8 mouse cellular contexts compared by ENCODE assay signal in genomic region chr7:3694949-3695305, GRCm38 (mm10). TPM values are rescaled to one million over a fixed set of nuclear protein-coding genes. Genes with fewer than 3 reads are reported as not detected.
DNase-seq lines count a peak whose midpoint lies in the region; ATAC-seq and TF ChIP-seq lines count a peak whose summit lies in the region.
"Not testable (repeated sequence)": the region's sequence is repeated elsewhere in the genome, so short reads cannot be mapped to it uniquely, and the experiment has no call there.

No protein-coding gene starts in this region.

- WGBS in forebrain, embryonic 13.5 days, result 6% methylated on average over 9 of the region's 9 CpGs
- WGBS in heart, embryonic 15.5 days, result 5% methylated on average over 9 of the region's 9 CpGs
- WGBS in intestine, postnatal 0 days, result 3% methylated on average over 9 of the region's 9 CpGs
- 10% methylated on average over 9 of the region's 9 CpGs for WGBS in liver, adult 2 months
- 2% methylated on average over 9 of the region's 9 CpGs for WGBS in olfactory bulb, adult 2 months

- peak overlapping the region; percentile 66 to 100 (median 77) for H3K4me3 ChIP-seq in CH12.LX (replicated peaks in 1 of 3; ENCODE audit: low read depth in 2 of 3, low read length in 2 of 3, poor library complexity in 1 of 3)
- peak overlapping the region; percentile 75 for H3K4me3 ChIP-seq in forebrain, embryonic 13.5 days
- H3K4me3 ChIP-seq in heart, embryonic 15.5 days, result peak overlapping the region; percentile 70
- peak overlapping the region; percentile 79 for H3K4me3 ChIP-seq in intestine, postnatal 0 days (ENCODE audit: low read depth, low read length)
- H3K4me3 ChIP-seq in liver, adult 2 months (ENCODE audit: insufficient read depth, low read depth, low read length), result peak overlapping the region; percentile 93
- peak overlapping the region; percentile 99 for H3K4me3 ChIP-seq in megakaryocyte, embryonic 14.5 days (replicated peaks)
- peak overlapping the region; percentile 74 for H3K4me3 ChIP-seq in olfactory bulb, adult 2 months (ENCODE audit: insufficient read depth, low read depth, low read length)

- dilution Hi-C loops in CH12.LX (cut with MboI; ENCODE audit: extremely low pct_ligation_motif_present, extremely low pct_unique_long_range_greater_than_20kb, low sequenced_read_pairs), result not testable (repeated sequence)

- not testable (repeated sequence) for TF ChIP-seq POLR2A in CH12.LX (IDR thresholded peaks at IDR 0.05; ENCODE audit: low read depth, low read length); liver, adult 2 months (IDR thresholded peaks at IDR 0.05; ENCODE audit: extremely low read depth, insufficient read depth, low read length); olfactory bulb, adult 2 months (IDR thresholded peaks at IDR 0.05; ENCODE audit: insufficient read depth, low read depth, low read length)

- H3K9ac ChIP-seq in CH12.LX (ENCODE audit: insufficient read depth, low read depth), result peak overlapping the region; percentile 93
- H3K9ac ChIP-seq in forebrain, embryonic 13.5 days, result peak overlapping the region; percentile 91
- peak overlapping the region; percentile 94 for H3K9ac ChIP-seq in heart, embryonic 15.5 days
- H3K9ac ChIP-seq in intestine, postnatal 0 days (ENCODE audit: low read depth, low read length), result peak overlapping the region; percentile 73
- peak overlapping the region; percentile 81 for H3K9ac ChIP-seq in liver, adult 2 months (ENCODE audit: low read depth, low read length)

- H3K27ac ChIP-seq in CH12.LX (ENCODE audit: insufficient read depth, low read depth); olfactory bulb, adult 2 months (ENCODE audit: insufficient read depth, low read depth, low read length): not testable (repeated sequence)
- peak overlapping the region; percentile 68; the same call in 1 of the 2 replicates for H3K27ac ChIP-seq in forebrain, embryonic 13.5 days
- peak overlapping the region; percentile 97 for H3K27ac ChIP-seq in heart, embryonic 15.5 days
- H3K27ac ChIP-seq in intestine, postnatal 0 days (ENCODE audit: low read depth, low read length), result peak overlapping the region; percentile 90
- peak overlapping the region; percentile 32; the same call in 1 of the 2 replicates for H3K27ac ChIP-seq in liver, adult 2 months (replicated peaks; ENCODE audit: insufficient read depth, low read depth, low read length)

- not testable (repeated sequence) for TF ChIP-seq CTCF in CH12.LX (conservative IDR thresholded peaks at IDR 0.05 in 1 of 2, IDR thresholded peaks at IDR 0.05 in 1 of 2; ENCODE audit: low read depth in 2 of 2, low read length in 2 of 2); intestine, postnatal 0 days (IDR thresholded peaks at IDR 0.05; ENCODE audit: low read depth); liver, adult 2 months (IDR thresholded peaks at IDR 0.05; ENCODE audit: low read depth, low read length); olfactory bulb, adult 2 months (IDR thresholded peaks at IDR 0.05; ENCODE audit: insufficient read depth, low read depth, low read length)

- not testable (repeated sequence) for H3K27me3 ChIP-seq in CH12.LX (replicated peaks); forebrain, embryonic 13.5 days; heart, embryonic 15.5 days; intestine, postnatal 0 days (replicated peaks; ENCODE audit: control insufficient read depth, insufficient read depth, low read length); liver, adult 2 months (ENCODE audit: control insufficient read depth, insufficient read depth, low read length); megakaryocyte, embryonic 14.5 days (replicated peaks)

- H3K79me2 ChIP-seq in CH12.LX (replicated peaks; ENCODE audit: control insufficient read depth, extremely low read depth, insufficient read depth, poor library complexity, severe bottlenecking), result peaks cover 13% of the 10 kb centered on the region
- not testable (repeated sequence) for H3K79me2 ChIP-seq in liver, adult 2 months (ENCODE audit: control insufficient read depth, insufficient read depth, low read length)

- in situ Hi-C loops in CH12.LX (cut with MboI; ENCODE audit: low pct_ligation_motif_present, low pct_unique_long_range_greater_than_20kb, low sequenced_read_pairs), result not testable (repeated sequence)

- peaks cover 16 to 52% of the 10 kb centered on the region in 2 experiments for H3K36me3 ChIP-seq in CH12.LX (replicated peaks in 1 of 2; ENCODE audit: control insufficient read depth in 1 of 2, insufficient read depth in 1 of 2, low read length in 1 of 2)
- H3K36me3 ChIP-seq in forebrain, embryonic 13.5 days (ENCODE audit: poor library complexity, severe bottlenecking), result peaks cover 36% of the 10 kb centered on the region
- H3K36me3 ChIP-seq in heart, embryonic 15.5 days, result peaks cover 37% of the 10 kb centered on the region
- peaks cover 21% of the 10 kb centered on the region for H3K36me3 ChIP-seq in intestine, postnatal 0 days (ENCODE audit: control insufficient read depth, insufficient read depth)
- H3K36me3 ChIP-seq in liver, adult 2 months (ENCODE audit: control insufficient read depth, insufficient read depth, low read length), result peaks cover 13% of the 10 kb centered on the region; the same call in 1 of the 2 replicates
- peaks cover 59% of the 10 kb centered on the region for H3K36me3 ChIP-seq in megakaryocyte, embryonic 14.5 days (replicated peaks; ENCODE audit: low read length)

- not testable (repeated sequence) for ATAC-seq in forebrain, embryonic 13.5 days; heart, embryonic 15.5 days (replicated peaks; ENCODE audit: insufficient number of reproducible peaks, insufficient read depth, low FRiP score, low read depth); intestine, postnatal 0 days

- peak overlapping the region; percentile 83 for H3K4me2 ChIP-seq in CH12.LX (ENCODE audit: insufficient read depth, low read depth, poor library complexity, severe bottlenecking)
- H3K4me2 ChIP-seq in forebrain, embryonic 13.5 days, result peak overlapping the region; percentile 84
- peak overlapping the region; percentile 94 for H3K4me2 ChIP-seq in heart, embryonic 15.5 days
- peak overlapping the region; percentile 94 for H3K4me2 ChIP-seq in intestine, postnatal 0 days (replicated peaks; ENCODE audit: low read depth)

- TF ChIP-seq EP300 in CH12.LX (IDR thresholded peaks at IDR 0.05; ENCODE audit: low read length), result not testable (repeated sequence)

- not testable (repeated sequence) for DNase-seq in CH12.LX (ENCODE audit: extremely low read depth); liver, adult 2 months (ENCODE audit: extremely low read depth, low read depth, low spot score)
- peak; percentile 68 for DNase-seq in cerebellum, adult 9-11 months

- peaks cover 0 to 33% of the 10 kb centered on the region in 2 experiments; a peak in 3 of 4 replicates for H3K4me1 ChIP-seq in CH12.LX (ENCODE audit: control insufficient read depth in 1 of 2, insufficient read depth in 2 of 2)
- peaks cover 26% of the 10 kb centered on the region for H3K4me1 ChIP-seq in forebrain, embryonic 13.5 days
- peaks cover 21% of the 10 kb centered on the region for H3K4me1 ChIP-seq in heart, embryonic 15.5 days (replicated peaks)
- H3K4me1 ChIP-seq in intestine, postnatal 0 days (replicated peaks; ENCODE audit: control insufficient read depth, insufficient read depth, low read length); liver, adult 2 months (ENCODE audit: control insufficient read depth, insufficient read depth, low read length): not testable (repeated sequence)
- peaks cover 36% of the 10 kb centered on the region for H3K4me1 ChIP-seq in megakaryocyte, embryonic 14.5 days
- peaks cover 15% of the 10 kb centered on the region for H3K4me1 ChIP-seq in olfactory bulb, adult 2 months (ENCODE audit: control insufficient read depth, insufficient read depth, low read length)

- not testable (repeated sequence) for H3K9me3 ChIP-seq in CH12.LX (replicated peaks; ENCODE audit: low read length); forebrain, embryonic 13.5 days (replicated peaks); heart, embryonic 15.5 days (replicated peaks); intestine, postnatal 0 days (ENCODE audit: control insufficient read depth); megakaryocyte, embryonic 14.5 days

- not testable (repeated sequence) for TF ChIP-seq RAD21 in CH12.LX (IDR thresholded peaks at IDR 0.05; ENCODE audit: low read depth, low read length)

RNA-seq across cellular contexts. Expression of gene Mboat7, which starts 1.6 kb away (rescaled TPM):
- total RNA-seq in CH12.LX (2012; rRNA removed) (21.7 and 22.3 TPM in 2 replicates), CH12.LX (2014; rRNA removed) (18.4 and 19.4 TPM in 2 replicates)
- polyA plus RNA-seq in CH12.LX (2012; ENCODE audit: insufficient read length, low read depth), result 36.4 and 41.2 TPM in 2 replicates
- polyA plus RNA-seq in forebrain, embryonic 13.5 days (2015; fragmentation: Nextera tagmentation; extraction: Ambion mirVana), result 36.2 and 41.6 TPM in 2 replicates
- 30.1 and 44.1 TPM in 2 replicates for polyA plus RNA-seq in heart, embryonic 15.5 days (2015; fragmentation: Nextera tagmentation; extraction: Ambion mirVana)
- 28.4 and 29.6 TPM in 2 replicates for polyA plus RNA-seq in intestine, postnatal 0 days (2015; fragmentation: Nextera tagmentation; extraction: Ambion mirVana)
- total RNA-seq in liver, adult 2 months (2014; rRNA removed), result 15.9 and 21.5 TPM in 2 replicates
- polyA plus RNA-seq in liver, adult 2 months (2012; rRNA removed), result 49.3 and 58.3 TPM in 2 replicates
- polyA plus RNA-seq in megakaryocyte, embryonic 14.5 days (2012; ENCODE audit: insufficient read depth, low replicate concordance), result 210 and 251 TPM in 2 replicates
- not detected in 2 replicates for polyA plus RNA-seq in olfactory bulb, adult 2 months (2012; ENCODE audit: insufficient read depth, insufficient read length, low replicate concordance, missing spikeins)

RNA-seq across cellular contexts. Expression of gene Tsen34, which starts 2.3 kb away (rescaled TPM):
- total RNA-seq in CH12.LX (2012; rRNA removed), result 39.0 and 40.2 TPM in 2 replicates
- total RNA-seq in CH12.LX (2014; rRNA removed), result 26.9 and 34.8 TPM in 2 replicates
- 23.1 and 24.3 TPM in 2 replicates for polyA plus RNA-seq in CH12.LX (2012; ENCODE audit: insufficient read length, low read depth)
- 227 and 236 TPM in 2 replicates for polyA plus RNA-seq in forebrain, embryonic 13.5 days (2015; fragmentation: Nextera tagmentation; extraction: Ambion mirVana)
- polyA plus RNA-seq in heart, embryonic 15.5 days (2015; fragmentation: Nextera tagmentation; extraction: Ambion mirVana), result 198 and 226 TPM in 2 replicates
- 123 and 129 TPM in 2 replicates for polyA plus RNA-seq in intestine, postnatal 0 days (2015; fragmentation: Nextera tagmentation; extraction: Ambion mirVana)
- total RNA-seq in liver, adult 2 months (2014; rRNA removed), result 33.7 and 37.3 TPM in 2 replicates
- 52.7 and 53.6 TPM in 2 replicates for polyA plus RNA-seq in liver, adult 2 months (2012; rRNA removed)
- 60.0 and 93.4 TPM in 2 replicates for polyA plus RNA-seq in megakaryocyte, embryonic 14.5 days (2012; ENCODE audit: insufficient read depth, low replicate concordance)
- polyA plus RNA-seq in olfactory bulb, adult 2 months (2012; ENCODE audit: insufficient read depth, insufficient read length, low replicate concordance, missing spikeins), result not detected in 2 replicates

RNA-seq across cellular contexts. Expression of gene Rps9, which starts 8.9 kb away (rescaled TPM):
- total RNA-seq in CH12.LX (2012; rRNA removed) (3,983 and 4,060 TPM in 2 replicates), CH12.LX (2014; rRNA removed) (5,460 and 5,555 TPM in 2 replicates)
- 2,959 and 3,329 TPM in 2 replicates for polyA plus RNA-seq in CH12.LX (2012; ENCODE audit: insufficient read length, low read depth)
- polyA plus RNA-seq in forebrain, embryonic 13.5 days (2015; fragmentation: Nextera tagmentation; extraction: Ambion mirVana), result 1,199 and 1,336 TPM in 2 replicates
- 826 and 843 TPM in 2 replicates for polyA plus RNA-seq in heart, embryonic 15.5 days (2015; fragmentation: Nextera tagmentation; extraction: Ambion mirVana)
- polyA plus RNA-seq in intestine, postnatal 0 days (2015; fragmentation: Nextera tagmentation; extraction: Ambion mirVana), result 791 and 834 TPM in 2 replicates
- 1,244 TPM in 2 replicates for total RNA-seq in liver, adult 2 months (2014; rRNA removed)
- polyA plus RNA-seq in liver, adult 2 months (2012; rRNA removed), result 433 and 505 TPM in 2 replicates
- 123 and 1,094 TPM in 2 replicates for polyA plus RNA-seq in megakaryocyte, embryonic 14.5 days (2012; ENCODE audit: insufficient read depth, low replicate concordance)
- 2,455 TPM in 1 of 2 replicates, not detected in the other for polyA plus RNA-seq in olfactory bulb, adult 2 months (2012; ENCODE audit: insufficient read depth, insufficient read length, low replicate concordance, missing spikeins)

RNA-seq across cellular contexts. Expression of gene Tmc4, which starts 17.6 kb away (rescaled TPM):
- total RNA-seq in CH12.LX (2012; rRNA removed), result 1.8 and 1.9 TPM in 2 replicates
- 0.56 and 1.9 TPM in 2 replicates for total RNA-seq in CH12.LX (2014; rRNA removed)
- 4.0 and 4.6 TPM in 2 replicates for polyA plus RNA-seq in CH12.LX (2012; ENCODE audit: insufficient read length, low read depth)
- polyA plus RNA-seq in forebrain, embryonic 13.5 days (2015; fragmentation: Nextera tagmentation; extraction: Ambion mirVana), result 2.1 and 3.4 TPM in 2 replicates
- 4.1 and 7.8 TPM in 2 replicates for polyA plus RNA-seq in heart, embryonic 15.5 days (2015; fragmentation: Nextera tagmentation; extraction: Ambion mirVana)
- polyA plus RNA-seq in intestine, postnatal 0 days (2015; fragmentation: Nextera tagmentation; extraction: Ambion mirVana), result 100 TPM in 2 replicates
- total RNA-seq in liver, adult 2 months (2014; rRNA removed), result 1.8 and 2.6 TPM in 2 replicates
- polyA plus RNA-seq in liver, adult 2 months (2012; rRNA removed), result 3.9 and 8.2 TPM in 2 replicates
- polyA plus RNA-seq in megakaryocyte, embryonic 14.5 days (2012; ENCODE audit: insufficient read depth, low replicate concordance), result 3.3 and 9.3 TPM in 2 replicates
- polyA plus RNA-seq in olfactory bulb, adult 2 months (2012; ENCODE audit: insufficient read depth, insufficient read length, low replicate concordance, missing spikeins), result not detected in 2 replicates

RNA-seq across cellular contexts. Expression of gene Pirb, which starts 25.3 kb away (rescaled TPM):
- total RNA-seq in CH12.LX (2012; rRNA removed) (1.7 and 2.8 TPM in 2 replicates), CH12.LX (2014; rRNA removed) (4.2 and 5.0 TPM in 2 replicates)
- polyA plus RNA-seq in CH12.LX (2012; ENCODE audit: insufficient read length, low read depth), result 9.0 and 10.7 TPM in 2 replicates
- 0.18 and 0.19 TPM in 2 replicates for polyA plus RNA-seq in forebrain, embryonic 13.5 days (2015; fragmentation: Nextera tagmentation; extraction: Ambion mirVana)
- 0.86 and 1.2 TPM in 2 replicates for polyA plus RNA-seq in heart, embryonic 15.5 days (2015; fragmentation: Nextera tagmentation; extraction: Ambion mirVana)
- polyA plus RNA-seq in intestine, postnatal 0 days (2015; fragmentation: Nextera tagmentation; extraction: Ambion mirVana), result 0.69 and 0.77 TPM in 2 replicates
- 2.4 and 4.1 TPM in 2 replicates for total RNA-seq in liver, adult 2 months (2014; rRNA removed)
- polyA plus RNA-seq in liver, adult 2 months (2012; rRNA removed), result 1.6 and 5.1 TPM in 2 replicates
- 14.2 TPM in 1 of 2 replicates, not detected in the other for polyA plus RNA-seq in megakaryocyte, embryonic 14.5 days (2012; ENCODE audit: insufficient read depth, low replicate concordance)
- not detected in 2 replicates for polyA plus RNA-seq in olfactory bulb, adult 2 months (2012; ENCODE audit: insufficient read depth, insufficient read length, low replicate concordance, missing spikeins)

Comparison
In these comparisons a context has a peak if more than half of its experiments do, and no peak if none do; other contexts are left out.
1. RNA of gene Tsen34, which starts 2.3 kb away (polyA plus RNA-seq): 227 to 236 TPM in forebrain, embryonic 13.5 days, 198 to 226 TPM in heart, embryonic 15.5 days, 123 to 129 TPM in intestine, postnatal 0 days, 60.0 to 93.4 TPM in megakaryocyte, embryonic 14.5 days, 52.7 to 53.6 TPM in liver, adult 2 months and 23.1 to 24.3 TPM in CH12.LX; not detected in olfactory bulb, adult 2 months; every median in the first group is over 10 times any median in the second.
2. Peak in every context shown above with its lines, with median percentiles within 50 percentile points of each other: H3K4me2 ChIP-seq, H3K4me3 ChIP-seq and H3K9ac ChIP-seq.